In genomic region chr2:6322376-6322901, GRCm38 (mm10) we compare ENCODE assay signal across 8 mouse cellular contexts. TPM values are rescaled to one million over a fixed set of nuclear protein-coding genes. Genes with fewer than 3 reads are reported as not detected.
A peak's percentile ranks its signal among the peaks of the same experiment; 100 is the strongest.
DNase-seq lines count a peak whose midpoint lies in the region; ATAC-seq lines count a peak whose summit lies in the region.

Gene Usp6nl, plus strand, starts transcription at chr2:6322667.

- H3K27ac ChIP-seq in brown adipose tissue, adult 24 weeks (replicated peaks; ENCODE audit: low read depth, low read length): peak within 1 kb of the TSS; percentile 79
- H3K27ac ChIP-seq in heart, embryonic 14.5 days (replicated peaks in 1 of 2; ENCODE audit: control insufficient read depth in 1 of 2, insufficient read depth in 1 of 2, low read depth in 2 of 2, low read length in 2 of 2): peak within 1 kb of the TSS; percentile 96 to 97
- H3K27ac ChIP-seq in liver, embryonic 13.5 days: peak within 1 kb of the TSS; percentile 92
- H3K27ac ChIP-seq in stomach, embryonic 14.5 days (ENCODE audit: low read length): peak within 1 kb of the TSS; percentile 99

- no peaks in the 10 kb centered on the region for H3K9me3 ChIP-seq in heart, embryonic 14.5 days (ENCODE audit: control insufficient read depth, low read length)
- H3K9me3 ChIP-seq in liver, embryonic 13.5 days (replicated peaks): no peaks in the 10 kb centered on the region
- H3K9me3 ChIP-seq in stomach, embryonic 14.5 days (ENCODE audit: control insufficient read depth, low read depth, low read length): no peaks in the 10 kb centered on the region

- peak; percentile 28 for DNase-seq in fibroblast of lung, adult 2 months (ENCODE audit: low read depth)
- peak; percentile 95 for DNase-seq in kidney, postnatal 14 days
- DNase-seq in liver, embryonic 13.5 days: peak; percentile 80
- peak; percentile 27 to 63 for DNase-seq in natural killer cell, adult 2 months (ENCODE audit: low spot score in 2 of 2)

- peak within 1 kb of the TSS; percentile 97 for H3K9ac ChIP-seq in heart, embryonic 14.5 days (ENCODE audit: low read length)
- H3K9ac ChIP-seq in liver, embryonic 13.5 days: peak within 1 kb of the TSS; percentile 97
- peak within 1 kb of the TSS; percentile 97 for H3K9ac ChIP-seq in stomach, embryonic 14.5 days (replicated peaks; ENCODE audit: low read depth, low read length)

- peak within 1 kb of the TSS; percentile 80 for H3K4me2 ChIP-seq in heart, embryonic 14.5 days (ENCODE audit: low read length)
- H3K4me2 ChIP-seq in liver, embryonic 13.5 days: peak within 1 kb of the TSS; percentile 87
- H3K4me2 ChIP-seq in stomach, embryonic 14.5 days (replicated peaks; ENCODE audit: low read depth, low read length): peak within 1 kb of the TSS; percentile 55

- H3K27me3 ChIP-seq in heart, embryonic 14.5 days (ENCODE audit: control insufficient read depth, insufficient read depth, low read length): no peaks in the 10 kb centered on the region
- H3K27me3 ChIP-seq in liver, embryonic 13.5 days: no peaks in the 10 kb centered on the region
- H3K27me3 ChIP-seq in stomach, embryonic 14.5 days (ENCODE audit: control insufficient read depth, insufficient read depth, low read length): no peaks in the 10 kb centered on the region

- peak within 1 kb of the TSS; percentile 89 for H3K4me3 ChIP-seq in brown adipose tissue, adult 24 weeks (ENCODE audit: insufficient read depth, low read depth, low read length)
- peak within 1 kb of the TSS; percentile 88 to 97 for H3K4me3 ChIP-seq in heart, embryonic 14.5 days (ENCODE audit: control insufficient read depth in 1 of 2, insufficient read depth in 1 of 2, low read depth in 1 of 2, low read length in 2 of 2)
- H3K4me3 ChIP-seq in liver, embryonic 13.5 days (replicated peaks): peak within 1 kb of the TSS; percentile 100
- peak within 1 kb of the TSS; percentile 93 for H3K4me3 ChIP-seq in stomach, embryonic 14.5 days (ENCODE audit: low read depth, low read length)

- WGBS in heart, embryonic 14.5 days: 0% methylated on average over 48 of the region's 75 CpGs
- under 1% methylated on average over 72 of the region's 75 CpGs for WGBS in liver, embryonic 13.5 days (ENCODE audit: insufficient replicate concordance)
- under 1% methylated on average over 51 of the region's 75 CpGs for WGBS in stomach, embryonic 14.5 days

- peak; percentile 86 for ATAC-seq in CD4-positive, CD25-positive, alpha-beta regulatory T cell, adult 4 months
- ATAC-seq in heart, embryonic 14.5 days (ENCODE audit: insufficient number of reproducible peaks, insufficient read depth, low FRiP score, low read depth): peak; percentile 92
- peak; percentile 93 for ATAC-seq in liver, embryonic 13.5 days (ENCODE audit: low read depth)
- peak; percentile 89 for ATAC-seq in stomach, embryonic 14.5 days (ENCODE audit: insufficient number of reproducible peaks, insufficient read depth, low FRiP score, low read depth)

- no peaks in the 10 kb centered on the region for H3K4me1 ChIP-seq in brown adipose tissue, adult 24 weeks (ENCODE audit: control insufficient read depth, insufficient read depth, insufficient read length, low read length)
- H3K4me1 ChIP-seq in heart, embryonic 14.5 days (ENCODE audit: control insufficient read depth in 2 of 2, insufficient read depth in 2 of 2, low read length in 2 of 2): peaks cover 4 to 19% of the 10 kb centered on the region in 2 experiments; a peak in 3 of 4 replicates
- peaks cover 39% of the 10 kb centered on the region for H3K4me1 ChIP-seq in liver, embryonic 13.5 days (replicated peaks)
- peaks cover 18% of the 10 kb centered on the region for H3K4me1 ChIP-seq in stomach, embryonic 14.5 days (ENCODE audit: control insufficient read depth, insufficient read depth, low read length)

- no peaks in the 10 kb centered on the region for H3K36me3 ChIP-seq in heart, embryonic 14.5 days (ENCODE audit: control insufficient read depth, insufficient read depth, low read length)
- no peaks in the 10 kb centered on the region for H3K36me3 ChIP-seq in liver, embryonic 13.5 days
- no peaks in the 10 kb centered on the region for H3K36me3 ChIP-seq in stomach, embryonic 14.5 days (ENCODE audit: control insufficient read depth, insufficient read depth, low read length)

RNA-seq across cellular contexts. Expression of gene Usp6nl, which starts in this region (rescaled TPM):
- 10 to 100 TPM in 1 of 2 experiments, 1 to 10 TPM in 1; 7.7 to 10.2 TPM for polyA plus RNA-seq in CD4-positive, CD25-positive, alpha-beta regulatory T cell, adult 4 months (2017; shearing (Covaris generic))
- polyA plus RNA-seq in brown adipose tissue, adult 24 weeks (2012; ENCODE audit: insufficient read depth, insufficient read length, missing spikeins): 4.0 and 5.6 TPM in 2 replicates
- polyA plus RNA-seq in heart, embryonic 14.5 days (2014; fragmentation: Nextera tagmentation; extraction: Ambion mirVana): 6.7 and 7.5 TPM in 2 replicates
- polyA plus RNA-seq in liver, embryonic 13.5 days (2015; fragmentation: Nextera tagmentation; extraction: Ambion mirVana): 3.4 and 5.5 TPM in 2 replicates
- polyA plus RNA-seq in stomach, embryonic 14.5 days (2014; fragmentation: Nextera tagmentation; extraction: Ambion mirVana): 12.9 and 14.4 TPM in 2 replicates

Comparison
In these comparisons a context has a peak if more than half of its experiments do, and no peak if none do; other contexts are left out.
1. Peak in every context shown above with its lines: DNase-seq, ATAC-seq, H3K4me3 ChIP-seq and H3K27ac ChIP-seq.
2. DNase-seq: peak in every context shown above with its lines; median percentile 95 in kidney, postnatal 14 days; 80 in liver, embryonic 13.5 days; 45 in natural killer cell, adult 2 months; 28 in fibroblast of lung, adult 2 months.